Mouse (Mus musculus): Measurements from ENCODE around the gene Olfr10. TPM values are rescaled to one million over a fixed set of nuclear protein-coding genes. Genes with fewer than 3 reads are reported as not detected.

Olfr10 gene
- polyA plus RNA-seq (2014; fragmentation: Nextera tagmentation; extraction: Ambion mirVana): not detected in 2 replicates

- H3K36me3 ChIP-seq (ENCODE audit: control insufficient read depth, insufficient read depth, low read length): no peaks in the 10 kb centered on the region
- H3K4me1 ChIP-seq (replicated peaks; ENCODE audit: control insufficient read depth, insufficient read depth, low read length): no peaks in the 10 kb centered on the region
- no peaks in the 10 kb centered on the region for H3K9me3 ChIP-seq (ENCODE audit: control insufficient read depth, low read length)
- ATAC-seq (ENCODE audit: low FRiP score) (no peak), DNase-seq (ENCODE audit: low spot score) (no peak)
- no peaks in the 10 kb centered on the region for H3K27me3 ChIP-seq (ENCODE audit: control insufficient read depth, insufficient read depth, low read length)
- no peak within 1 kb of the TSS for H3K4me3 ChIP-seq (ENCODE audit: low read depth, low read length)
- H3K4me2 ChIP-seq (replicated peaks; ENCODE audit: low read depth, low read length): no peak within 1 kb of the TSS
- no peak within 1 kb of the TSS for H3K27ac ChIP-seq (ENCODE audit: low read depth, low read length)
- H3K9ac ChIP-seq (ENCODE audit: low read depth, low read length): no peak within 1 kb of the TSS
Measured at GRCm38 (mm10) chr11:49304441-49304840, at the start of gene Olfr10. Gene Olfr10 (plus strand): TSS chr11:49304741.

DNA sequence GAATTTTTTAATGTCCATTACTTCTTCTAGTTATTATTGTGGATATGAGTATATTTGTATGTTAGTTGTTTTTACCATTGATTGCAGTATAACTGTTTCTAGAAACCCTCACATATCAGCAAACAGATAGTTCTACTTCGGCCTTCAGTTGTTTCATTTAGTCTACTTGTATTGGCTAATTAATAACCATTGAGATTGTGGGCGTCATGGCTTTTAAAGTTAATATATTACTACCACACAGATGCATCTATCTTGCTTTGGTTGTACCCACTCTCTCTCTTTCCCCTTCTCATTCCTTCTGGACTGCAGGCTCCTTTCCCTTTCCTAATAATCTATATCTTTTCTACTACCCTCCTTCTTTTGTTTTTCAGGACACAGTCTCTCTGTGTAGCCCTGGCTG is 45.2 kb upstream of the Olfr10 start:
- Histone ChIP-seq H3K9me3 (ENCODE audit: control insufficient read depth, low read length) (no peaks in the 10 kb centered on the region), H3K4me1 (replicated peaks; ENCODE audit: control insufficient read depth, insufficient read depth, low read length) (no peaks in the 10 kb centered on the region), H3K9ac (ENCODE audit: low read depth, low read length) (no peak overlapping the region), H3K4me2 (replicated peaks; ENCODE audit: low read depth, low read length) (no peak overlapping the region), H3K4me3 (ENCODE audit: low read depth, low read length) (no peak overlapping the region), H3K27me3 (ENCODE audit: control insufficient read depth, insufficient read depth, low read length) (no peaks in the 10 kb centered on the region), H3K36me3 (ENCODE audit: control insufficient read depth, insufficient read depth, low read length) (0 out of 2 replicates have a peak, but pooled peaks cover 2% of the 10 kb centered on the region), H3K27ac (ENCODE audit: low read depth, low read length) (no peak overlapping the region)
- 83% methylated on average over 2 of the region's 2 CpGs for WGBS
- ATAC-seq (ENCODE audit: low FRiP score): no peak
- no peak for DNase-seq (ENCODE audit: low spot score)

DNA sequence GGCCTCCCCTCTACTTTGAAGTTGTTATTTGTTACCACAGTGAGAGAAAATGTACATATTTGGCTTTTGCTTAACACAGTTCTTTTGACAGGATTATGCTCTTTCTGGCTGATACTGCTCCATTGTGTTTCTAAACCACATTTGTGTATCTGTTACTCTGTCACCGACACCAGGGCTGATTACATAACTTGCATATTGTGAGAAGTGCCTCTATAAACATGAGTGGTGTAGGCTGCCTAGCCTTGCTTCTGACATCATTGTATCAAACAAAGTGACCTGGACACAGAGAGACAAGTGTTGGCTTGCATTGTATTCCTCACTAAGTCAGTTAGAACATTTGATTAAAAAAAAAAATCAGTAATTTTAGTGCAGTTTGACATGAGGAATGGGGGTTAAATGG is 44.7 kb upstream of the Olfr10 start:
- Histone ChIP-seq H3K27ac (ENCODE audit: low read depth, low read length) (no peak overlapping the region), H3K9ac (ENCODE audit: low read depth, low read length) (no peak overlapping the region), H3K36me3 (ENCODE audit: control insufficient read depth, insufficient read depth, low read length) (0 out of 2 replicates have a peak, but pooled peaks cover 2% of the 10 kb centered on the region), H3K4me2 (replicated peaks; ENCODE audit: low read depth, low read length) (no peak overlapping the region), H3K4me1 (replicated peaks; ENCODE audit: control insufficient read depth, insufficient read depth, low read length) (no peaks in the 10 kb centered on the region; the same call in 1 of the 2 replicates), H3K4me3 (ENCODE audit: low read depth, low read length) (no peak overlapping the region), H3K27me3 (ENCODE audit: control insufficient read depth, insufficient read depth, low read length) (no peaks in the 10 kb centered on the region), H3K9me3 (ENCODE audit: control insufficient read depth, low read length) (no peaks in the 10 kb centered on the region)
- ATAC-seq (ENCODE audit: low FRiP score) (no peak), DNase-seq (ENCODE audit: low spot score) (no peak)
- WGBS: 74% methylated on average over 1 of the region's 1 CpGs

DNA sequence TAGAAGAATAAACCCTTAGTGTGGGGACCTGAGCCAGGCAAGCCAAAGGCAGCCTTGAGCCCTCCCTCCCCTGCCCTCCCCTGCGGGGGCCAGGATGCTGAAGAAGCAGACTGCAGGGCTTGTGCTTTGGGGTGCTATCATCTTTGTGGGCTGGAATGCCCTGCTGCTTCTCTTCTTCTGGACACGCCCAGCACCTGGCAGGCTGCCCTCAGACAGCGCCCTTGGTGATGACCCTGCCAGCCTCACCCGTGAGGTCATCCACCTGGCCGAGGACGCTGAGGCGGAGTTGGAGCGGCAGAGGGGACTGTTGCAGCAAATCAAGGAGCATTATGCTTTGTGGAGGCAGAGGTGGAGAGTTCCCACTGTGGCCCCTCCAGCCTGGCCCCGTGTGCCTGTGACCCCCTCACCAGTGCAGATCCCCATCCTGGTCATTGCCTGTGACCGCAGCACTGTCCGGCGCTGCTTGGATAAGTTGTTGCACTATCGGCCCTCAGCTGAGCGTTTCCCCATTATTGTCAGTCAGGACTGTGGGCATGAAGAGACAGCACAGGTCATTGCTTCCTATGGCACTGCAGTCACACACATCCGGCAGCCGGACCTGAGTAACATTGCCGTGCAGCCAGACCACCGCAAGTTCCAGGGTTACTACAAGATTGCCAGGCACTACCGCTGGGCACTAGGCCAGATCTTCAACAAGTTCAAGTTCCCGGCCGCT is 43.8 kb upstream of the Olfr10 start:
- H3K27me3 ChIP-seq (ENCODE audit: control insufficient read depth, insufficient read depth, low read length): no peaks in the 10 kb centered on the region
- 94% methylated on average over 21 of the region's 21 CpGs for WGBS
- H3K4me3 ChIP-seq (ENCODE audit: low read depth, low read length): no peak overlapping the region
- no peaks in the 10 kb centered on the region for H3K9me3 ChIP-seq (ENCODE audit: control insufficient read depth, low read length)
- no peak overlapping the region for H3K27ac ChIP-seq (ENCODE audit: low read depth, low read length)
- no peak overlapping the region for H3K4me2 ChIP-seq (replicated peaks; ENCODE audit: low read depth, low read length)
- no peak for DNase-seq (ENCODE audit: low spot score)
- H3K36me3 ChIP-seq (ENCODE audit: control insufficient read depth, insufficient read depth, low read length): 0 out of 2 replicates have a peak, but pooled peaks cover 2% of the 10 kb centered on the region
- no peak overlapping the region for H3K9ac ChIP-seq (ENCODE audit: low read depth, low read length)
- no peak for ATAC-seq (ENCODE audit: low FRiP score)
- H3K4me1 ChIP-seq (replicated peaks; ENCODE audit: control insufficient read depth, insufficient read depth, low read length): no peaks in the 10 kb centered on the region; the same call in 1 of the 2 replicates

GRCm38 (mm10) chr11:49261313-49261855 is 43.2 kb upstream of the Olfr10 start:
- no peak for ATAC-seq (ENCODE audit: low FRiP score)
- Histone ChIP-seq H3K27ac (ENCODE audit: low read depth, low read length) (no peak overlapping the region), H3K36me3 (ENCODE audit: control insufficient read depth, insufficient read depth, low read length) (0 out of 2 replicates have a peak, but pooled peaks cover 2% of the 10 kb centered on the region), H3K9ac (ENCODE audit: low read depth, low read length) (no peak overlapping the region), H3K4me1 (replicated peaks; ENCODE audit: control insufficient read depth, insufficient read depth, low read length) (no peaks in the 10 kb centered on the region; the same call in 1 of the 2 replicates), H3K4me3 (ENCODE audit: low read depth, low read length) (no peak overlapping the region), H3K27me3 (ENCODE audit: control insufficient read depth, insufficient read depth, low read length) (no peaks in the 10 kb centered on the region), H3K4me2 (replicated peaks; ENCODE audit: low read depth, low read length) (no peak overlapping the region), H3K9me3 (ENCODE audit: control insufficient read depth, low read length) (no peaks in the 10 kb centered on the region)
- DNase-seq (ENCODE audit: low spot score): no peak
- WGBS: 94% methylated on average over 14 of the region's 14 CpGs

- no peaks in the 10 kb centered on the region; the same call in 1 of the 2 replicates for H3K4me1 ChIP-seq (replicated peaks; ENCODE audit: control insufficient read depth, insufficient read depth, low read length)
- no peak overlapping the region for H3K4me2 ChIP-seq (replicated peaks; ENCODE audit: low read depth, low read length)
- H3K36me3 ChIP-seq (ENCODE audit: control insufficient read depth, insufficient read depth, low read length): 0 out of 2 replicates have a peak, but pooled peaks cover 2% of the 10 kb centered on the region
- H3K27ac ChIP-seq (ENCODE audit: low read depth, low read length): no peak overlapping the region
- no peak overlapping the region for H3K4me3 ChIP-seq (ENCODE audit: low read depth, low read length)
- no peak overlapping the region for H3K9ac ChIP-seq (ENCODE audit: low read depth, low read length)
- no peaks in the 10 kb centered on the region for H3K9me3 ChIP-seq (ENCODE audit: control insufficient read depth, low read length)
- no peak for ATAC-seq (ENCODE audit: low FRiP score)
- 86% methylated on average over 5 of the region's 5 CpGs for whole genome bisulfite sequencing
- DNase-seq (ENCODE audit: low spot score): no peak
- H3K27me3 ChIP-seq (ENCODE audit: control insufficient read depth, insufficient read depth, low read length): no peaks in the 10 kb centered on the region
Measured at GRCm38 (mm10) chr11:49262286-49262685, 42.3 kb upstream of the Olfr10 start.

GRCm38 (mm10) chr11:49263149-49263548 is 41.4 kb upstream of the Olfr10 start:
- no peak for ATAC-seq (ENCODE audit: low FRiP score)
- no peak overlapping the region for H3K27ac ChIP-seq (ENCODE audit: low read depth, low read length)
- 94% methylated on average over 6 of the region's 6 CpGs for WGBS

DNA sequence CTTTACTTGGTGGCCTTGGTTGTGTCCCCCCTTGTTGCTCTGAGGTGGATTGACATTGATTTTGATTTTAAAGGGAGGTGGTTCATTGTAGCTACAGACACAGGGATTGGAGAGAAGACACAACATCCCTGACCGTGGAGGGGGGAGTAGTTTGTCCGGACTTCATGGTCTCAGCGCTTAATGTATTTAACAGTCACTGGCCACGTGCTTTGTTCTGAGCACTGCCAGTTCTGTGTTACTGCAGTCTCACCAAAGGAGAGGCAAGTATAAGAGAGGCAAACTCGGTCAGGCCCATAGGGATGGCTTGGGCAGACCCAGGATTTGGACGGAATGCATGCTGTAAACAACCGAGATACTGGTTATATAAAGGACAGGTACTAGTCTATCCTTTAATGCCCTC is 40.5 kb upstream of the Olfr10 start:
- Histone ChIP-seq H3K36me3 (ENCODE audit: control insufficient read depth, insufficient read depth, low read length) (0 out of 2 replicates have a peak, but pooled peaks cover 2% of the 10 kb centered on the region), H3K27me3 (ENCODE audit: control insufficient read depth, insufficient read depth, low read length) (no peaks in the 10 kb centered on the region), H3K4me3 (ENCODE audit: low read depth, low read length) (no peak overlapping the region), H3K9ac (ENCODE audit: low read depth, low read length) (no peak overlapping the region), H3K27ac (ENCODE audit: low read depth, low read length) (no peak overlapping the region), H3K9me3 (ENCODE audit: control insufficient read depth, low read length) (no peaks in the 10 kb centered on the region), H3K4me1 (replicated peaks; ENCODE audit: control insufficient read depth, insufficient read depth, low read length) (no peaks in the 10 kb centered on the region; the same call in 1 of the 2 replicates), H3K4me2 (replicated peaks; ENCODE audit: low read depth, low read length) (no peak overlapping the region)
- 86% methylated on average over 7 of the region's 7 CpGs for WGBS
- DNase-seq (ENCODE audit: low spot score): no peak
- ATAC-seq (ENCODE audit: low FRiP score): no peak

More at GRCm38 (mm10) chr11:49263149-49263548, 41.4 kb upstream of the Olfr10 start:
- Histone ChIP-seq H3K4me1 (replicated peaks; ENCODE audit: control insufficient read depth, insufficient read depth, low read length) (no peaks in the 10 kb centered on the region; the same call in 1 of the 2 replicates), H3K4me3 (ENCODE audit: low read depth, low read length) (no peak overlapping the region), H3K27me3 (ENCODE audit: control insufficient read depth, insufficient read depth, low read length) (no peaks in the 10 kb centered on the region), H3K36me3 (ENCODE audit: control insufficient read depth, insufficient read depth, low read length) (0 out of 2 replicates have a peak, but pooled peaks cover 2% of the 10 kb centered on the region), H3K9me3 (ENCODE audit: control insufficient read depth, low read length) (no peaks in the 10 kb centered on the region), H3K9ac (ENCODE audit: low read depth, low read length) (no peak overlapping the region), H3K4me2 (replicated peaks; ENCODE audit: low read depth, low read length) (no peak overlapping the region)
- DNase-seq (ENCODE audit: low spot score): no peak

Measured in hindbrain, embryonic 11.5 days (tissue).